Mouse (Mus musculus): ENCODE data around the gene Gm45716.

The Gm45716 gene

DNA sequence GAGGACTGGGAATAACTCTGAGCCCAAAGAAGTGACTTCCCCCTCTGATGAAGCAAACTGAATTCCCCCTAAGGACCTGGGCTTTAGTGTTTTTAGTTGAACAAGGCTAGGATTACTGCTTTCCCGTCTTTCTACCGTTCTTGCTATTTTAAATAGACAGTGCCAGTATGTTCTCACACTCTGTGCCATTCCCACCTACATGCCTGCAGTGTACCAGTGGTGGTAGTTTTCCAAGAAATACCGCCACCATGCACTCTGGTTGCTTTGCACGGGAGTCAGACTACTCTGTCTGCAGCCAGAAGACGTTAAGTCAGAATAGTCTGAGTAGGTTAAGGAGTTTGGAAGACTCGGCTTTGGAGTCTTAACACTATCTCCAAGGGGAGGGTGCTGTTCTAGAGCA is 96.1 kb downstream of the Gm45716 start:
- no peak for DNase-seq (ENCODE audit: low read depth, low spot score)

DNA sequence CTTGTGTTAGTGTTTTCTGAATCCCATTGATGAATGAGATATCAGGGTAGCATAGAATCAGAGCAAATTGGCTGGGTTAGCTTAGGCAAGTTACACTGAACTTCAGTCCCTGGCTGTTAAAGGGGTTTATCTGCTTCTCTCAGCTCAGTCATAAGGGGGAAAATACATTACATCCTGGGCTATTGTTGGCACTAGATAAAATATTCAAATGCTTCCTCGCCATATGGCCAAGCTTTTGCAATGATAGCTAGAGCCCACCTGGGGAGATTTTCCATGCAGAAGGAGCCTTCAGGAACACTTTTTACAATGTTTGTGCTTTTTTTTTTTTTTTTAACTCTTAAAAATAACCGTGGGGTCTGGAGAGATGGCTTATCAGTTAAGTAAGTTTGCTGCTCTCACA is 96.6 kb downstream of the Gm45716 start:
- DNase-seq (ENCODE audit: low read depth, low spot score) = no peak

DNA sequence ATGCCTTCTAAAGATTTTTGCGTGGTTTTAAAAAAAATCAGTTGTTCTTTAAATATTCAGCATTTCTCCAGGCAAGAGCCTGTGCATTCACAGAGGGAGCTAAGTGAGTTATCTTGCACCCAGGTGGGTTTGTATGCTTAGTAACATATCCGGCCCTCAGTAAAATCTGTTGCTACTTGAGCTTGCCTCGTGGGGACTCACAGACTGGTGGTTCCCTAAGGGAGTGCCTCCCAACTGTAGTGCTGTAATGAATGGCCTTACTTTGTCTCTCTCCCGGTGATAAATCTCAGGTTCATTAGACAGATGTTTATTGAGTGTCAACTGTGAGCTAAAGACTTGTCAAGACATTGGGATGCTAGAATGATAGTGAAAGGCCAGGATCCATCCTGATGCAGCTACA is 97.1 kb downstream of the Gm45716 start:
- no peak for DNase-seq (ENCODE audit: low read depth, low spot score)

DNA sequence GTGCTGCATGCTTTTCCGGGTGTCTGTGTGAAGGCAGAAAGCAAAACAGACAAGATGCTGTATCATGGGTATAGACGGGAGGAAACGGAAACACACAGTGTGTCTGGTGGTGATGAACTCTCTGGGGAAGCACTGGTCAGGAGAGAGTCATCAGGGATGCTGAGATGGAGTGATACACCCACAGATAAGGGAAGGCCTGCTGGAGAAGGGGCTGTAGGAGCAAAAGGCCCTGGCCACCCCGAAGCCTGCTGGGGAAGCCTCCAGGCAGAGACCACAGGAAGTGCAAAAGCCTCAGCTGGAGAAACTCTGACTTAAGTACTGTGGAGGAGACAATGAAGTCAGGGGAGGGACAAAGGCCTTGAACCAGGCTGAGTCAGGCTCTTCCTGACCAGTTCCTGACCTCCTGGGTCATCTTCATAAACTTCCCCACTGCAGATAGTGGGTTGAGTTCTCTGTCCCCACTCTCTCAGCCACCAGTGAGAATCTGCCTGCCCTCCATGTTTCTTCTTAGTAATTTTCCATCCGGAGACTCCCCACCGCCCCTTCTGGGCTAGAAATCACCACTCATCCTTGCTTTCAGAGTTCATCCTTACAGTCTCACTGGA is 99.2 kb downstream of the Gm45716 start:
- peak; percentile 15 for DNase-seq (ENCODE audit: low read depth, low spot score)

DNA sequence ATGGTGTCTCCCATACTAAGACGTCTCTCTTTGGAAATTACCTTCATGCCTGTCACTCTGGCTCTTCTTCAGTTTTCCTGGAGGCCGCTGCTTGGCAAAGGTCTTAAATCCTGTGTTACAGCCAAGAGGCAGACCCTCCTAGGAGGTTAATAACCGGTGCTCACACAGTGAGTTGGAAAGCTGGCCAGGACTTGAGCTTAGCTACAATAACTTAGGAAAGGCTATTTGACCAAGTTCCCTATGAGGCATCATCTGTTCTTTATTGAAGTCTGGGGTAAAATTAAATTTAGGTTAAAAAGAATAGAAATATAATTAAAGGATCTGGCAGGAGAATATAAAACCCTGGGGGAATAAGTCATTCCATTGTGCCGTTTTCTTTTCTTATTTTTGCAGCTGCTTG is 103.7 kb downstream of the Gm45716 start:
- DNase-seq (ENCODE audit: low read depth, low spot score) = no peak

DNA sequence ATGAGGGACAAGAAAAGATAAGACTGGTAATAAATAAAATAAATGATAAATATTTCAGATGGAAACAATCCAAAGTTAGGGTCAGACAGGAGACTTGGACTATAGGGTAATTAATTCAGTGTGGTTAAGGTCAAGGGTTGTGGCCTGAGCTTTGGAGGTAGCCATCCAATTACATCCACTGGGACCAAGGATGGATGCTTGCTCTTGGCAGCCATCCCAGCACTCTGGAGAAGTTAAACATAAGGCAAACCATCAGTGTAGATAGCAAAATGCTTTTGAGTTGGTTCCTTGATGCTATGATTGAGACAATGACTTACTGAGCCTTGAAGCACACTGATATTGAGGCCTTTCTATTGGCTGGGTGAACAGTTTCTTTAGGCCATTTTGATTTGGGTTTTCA is 105.3 kb downstream of the Gm45716 start:
- DNase-seq (ENCODE audit: low read depth, low spot score) = no peak

DNA sequence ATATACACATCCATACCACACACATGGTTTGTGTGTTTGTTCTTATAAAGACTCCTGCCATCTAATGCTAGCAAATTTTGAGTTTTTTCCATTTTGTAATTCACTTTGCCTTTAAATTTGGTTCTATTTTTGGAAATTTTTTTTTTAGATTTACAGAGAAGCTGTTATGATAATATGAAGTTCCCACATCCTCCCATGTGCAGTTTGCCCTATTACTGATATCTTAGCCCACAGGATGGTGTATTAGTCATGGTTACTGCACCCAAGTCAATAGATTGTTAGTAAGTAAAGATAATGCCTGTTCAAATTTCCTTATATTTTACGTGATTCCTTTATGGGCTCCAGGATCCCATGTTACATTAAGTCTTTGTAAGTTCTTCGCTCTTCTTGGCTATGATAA is 107.1 kb downstream of the Gm45716 start:
- no peak for DNase-seq (ENCODE audit: low read depth, low spot score)
